Mouse (Mus musculus) neural tube, embryonic 15.5 days (tissue): ENCODE results near the gene Klf1. TPM values are rescaled to one million over a fixed set of nuclear protein-coding genes. Genes with fewer than 3 reads are reported as not detected.

ENCODE experiments used
- ATAC-seq: fragments of 200-750 bp; cut with Nextera tagmentation; 2 replicates; pipeline ENCODE4 v1.8.0; 2017; ENCODE audit warnings: mild to moderate bottlenecking, moderate TSS enrichment, moderate library complexity; ENCODE audit not compliant: low FRiP score
- H3K27ac ChIP-seq: fragments of 300-500 bp; sonication (generic); replicated peaks from 2 replicates; pipeline ENCODE4 v1.5.1; 2015; ENCODE audit warnings: mild to moderate bottlenecking, inconsistent platforms
- H3K27me3 ChIP-seq: fragments of 300-500 bp; sonication (generic); replicated peaks from 2 replicates; pipeline ENCODE4 v1.6.1; 2015; ENCODE audit warnings: inconsistent platforms
- H3K36me3 ChIP-seq: fragments of 300-500 bp; sonication (generic); 2 replicates; pipeline ENCODE4 v1.6.1; 2015; ENCODE audit warnings: inconsistent platforms
- H3K4me1 ChIP-seq: fragments of 300-500 bp; sonication (generic); 2 replicates; pipeline ENCODE4 v1.6.1; 2015; ENCODE audit warnings: inconsistent platforms
- H3K4me2 ChIP-seq: fragments of 300-500 bp; sonication (generic); 2 replicates; pipeline ENCODE4 v1.6.1; 2015; ENCODE audit warnings: inconsistent platforms, mild to moderate bottlenecking, moderate library complexity
- H3K4me3 ChIP-seq: fragments of 300-500 bp; sonication (generic); replicated peaks from 2 replicates; pipeline ENCODE4 v1.5.1; 2015; ENCODE audit warnings: mild to moderate bottlenecking, inconsistent platforms
- H3K9ac ChIP-seq: fragments of 300-500 bp; sonication (generic); replicated peaks from 2 replicates; pipeline ENCODE4 v1.6.1; 2015; ENCODE audit warnings: mild to moderate bottlenecking, inconsistent platforms
- H3K9me3 ChIP-seq: fragments of 300-500 bp; sonication (generic); replicated peaks from 2 replicates; pipeline ENCODE4 v1.6.1; 2016; ENCODE audit warnings: inconsistent platforms
- WGBS: fragments of 180-500 bp; shearing (Covaris S2); methylation state at CpG from one replicate; pipeline ENCODE4 v1.1.7; 2015; ENCODE audit warnings: mixed read lengths; 5-methylcytosine and 5-hydroxymethylcytosine counted together
- polyA plus RNA-seq: library from polyadenylated mRNA; unstranded; fragments of >200 nt; fragmentation: Nextera tagmentation; extraction: Ambion mirVana; gene quantifications from 2 replicates; pipeline ENCODE4 v1.2.1, GENCODE M21; 2015

Gene Klf1
- polyA plus RNA-seq, 1 experiment from 2014 or later: 0.49 TPM

DNA sequence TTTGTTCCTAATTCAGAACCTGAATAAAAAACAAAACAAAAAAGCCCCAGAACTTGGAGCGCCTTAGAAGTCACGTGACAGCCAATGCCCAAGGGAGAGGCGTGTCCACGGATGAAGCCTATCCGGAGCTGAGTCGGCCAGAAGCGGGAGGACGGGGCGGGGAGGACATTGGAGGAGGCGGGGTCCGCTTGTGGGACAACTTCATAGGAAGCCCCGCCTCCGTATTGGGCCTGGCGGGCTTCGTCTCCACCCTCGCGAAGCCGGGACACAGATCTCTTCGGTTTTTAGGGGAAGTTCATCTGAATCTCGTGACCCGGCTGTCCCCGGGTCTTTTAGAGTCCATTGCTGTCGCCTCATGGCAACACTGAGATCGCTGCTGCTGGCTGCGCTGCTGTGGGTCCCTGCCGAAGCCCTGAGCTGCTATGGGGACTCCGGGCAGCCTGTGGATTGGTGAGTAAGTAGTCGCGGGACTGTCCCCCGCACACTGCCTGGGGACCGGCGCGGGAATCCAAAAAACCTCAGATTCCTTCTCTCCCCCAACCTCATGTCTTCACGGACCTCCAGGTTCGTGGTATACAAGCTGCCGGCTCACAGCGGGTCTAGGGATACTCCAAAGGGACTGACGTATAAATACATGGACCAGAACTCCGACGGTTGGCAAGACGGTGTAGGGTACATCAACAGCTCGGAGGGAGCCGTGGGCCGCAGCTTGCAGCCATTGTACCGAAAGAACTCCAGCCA is 6.9 kb downstream of the Klf1 start, which contains the start of gene Dnase2a:
Dnase2a (plus strand) TSS at position 140 of the 741 bp plus-strand sequence.
- Histone ChIP-seq H3K4me1 (peaks cover 19% of the 10 kb centered on the region), H3K27ac (no peak within 1 kb of the TSS), H3K27me3 (peaks cover 24% of the 10 kb centered on the region), H3K4me3 (peak within 1 kb of the TSS; percentile 40), H3K36me3 (peaks cover 41% of the 10 kb centered on the region), H3K4me2 (peak within 1 kb of the TSS; percentile 62), H3K9me3 (no peaks in the 10 kb centered on the region), H3K9ac (peak within 1 kb of the TSS; percentile 49)
- WGBS: 1% methylated on average over 45 of the region's 45 CpGs
- ATAC-seq: peak; percentile 77

DNA sequence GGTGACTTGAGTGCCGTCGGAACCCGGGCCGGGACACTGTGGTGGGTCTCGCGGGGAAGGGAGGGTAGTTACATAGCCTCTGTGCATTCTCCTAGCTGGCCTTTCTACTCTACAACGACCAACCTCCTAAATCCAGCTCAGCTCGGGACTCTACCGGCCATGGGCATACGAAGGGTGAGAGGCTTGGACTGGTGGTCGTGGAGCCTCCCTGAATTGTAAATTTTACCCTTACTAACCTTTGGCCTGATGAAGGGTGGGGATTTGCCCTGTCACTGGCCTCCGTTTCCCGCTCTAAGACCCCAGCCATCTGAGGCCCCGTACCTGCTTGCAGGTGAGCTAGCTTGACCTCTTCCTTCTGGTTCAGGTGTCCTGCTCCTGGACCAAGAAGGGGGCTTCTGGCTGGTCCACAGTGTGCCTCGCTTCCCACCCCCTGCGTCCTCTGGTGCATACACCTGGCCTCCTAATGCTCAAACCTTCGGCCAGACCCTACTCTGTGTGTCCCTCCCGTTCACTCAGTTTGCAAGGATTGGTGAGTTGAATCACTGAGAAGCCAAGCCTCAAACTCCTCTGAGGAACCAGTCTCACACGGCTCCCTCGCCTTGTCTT is 7.5 kb downstream of the Klf1 start:
- H3K4me2 ChIP-seq: peak overlapping the region; percentile 62
- peaks cover 22% of the 10 kb centered on the region for H3K27me3 ChIP-seq
- 51% methylated on average over 20 of the region's 20 CpGs for WGBS
- no peak overlapping the region for H3K27ac ChIP-seq
- peaks cover 45% of the 10 kb centered on the region for H3K36me3 ChIP-seq
- H3K9ac ChIP-seq: peak overlapping the region; percentile 49
- peak; percentile 22; the same call in 1 of the 2 replicates for ATAC-seq
- peak overlapping the region; percentile 40 for H3K4me3 ChIP-seq
- H3K9me3 ChIP-seq: no peaks in the 10 kb centered on the region
- H3K4me1 ChIP-seq: peaks cover 18% of the 10 kb centered on the region

DNA sequence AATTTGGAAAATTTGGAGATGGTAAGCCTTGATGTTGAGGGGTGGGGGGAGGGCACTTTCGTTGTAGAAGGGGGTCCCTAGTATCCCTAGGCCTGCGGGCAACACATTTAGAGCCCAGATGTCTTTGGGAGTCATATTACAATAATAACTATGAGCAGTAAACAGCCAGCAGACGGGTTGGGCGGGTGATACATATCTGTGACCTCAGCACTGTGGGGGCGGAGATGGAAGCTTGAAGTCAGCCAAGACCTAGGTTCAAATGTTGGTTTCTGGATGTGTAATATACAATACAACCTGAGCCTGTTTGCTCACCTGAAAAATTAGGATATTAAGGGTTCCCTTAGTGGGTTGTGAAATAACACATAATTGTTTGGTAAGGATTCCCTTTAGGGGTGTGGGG is 8.2 kb downstream of the Klf1 start:
- H3K27me3 ChIP-seq: peaks cover 23% of the 10 kb centered on the region
- no peak for ATAC-seq
- H3K4me1 ChIP-seq: peaks cover 18% of the 10 kb centered on the region
- H3K4me3 ChIP-seq: no peak overlapping the region
- 90% methylated on average over 5 of the region's 5 CpGs for WGBS
- no peaks in the 10 kb centered on the region for H3K9me3 ChIP-seq
- H3K9ac ChIP-seq: no peak overlapping the region
- H3K27ac ChIP-seq: no peak overlapping the region
- no peak overlapping the region for H3K4me2 ChIP-seq
- H3K36me3 ChIP-seq: peaks cover 51% of the 10 kb centered on the region

DNA sequence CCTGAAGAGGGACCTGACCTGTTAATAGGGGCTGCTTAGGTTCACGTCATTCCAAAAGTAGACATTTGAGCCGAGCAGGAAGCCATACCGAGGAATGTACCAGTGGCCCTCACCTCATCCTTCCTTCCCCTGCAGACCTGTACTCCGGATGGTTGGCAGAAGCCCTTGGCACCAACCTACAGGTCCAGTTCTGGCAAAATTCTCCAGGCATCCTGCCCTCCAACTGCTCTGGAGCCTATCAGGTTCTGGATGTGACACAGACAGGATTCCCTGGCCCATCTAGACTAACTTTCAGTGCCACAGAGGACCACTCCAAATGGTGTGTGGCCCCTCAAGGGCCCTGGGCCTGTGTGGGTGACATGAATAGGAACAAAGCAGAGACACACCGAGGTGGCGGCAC is 8.8 kb downstream of the Klf1 start:
- WGBS: 93% methylated on average over 6 of the region's 6 CpGs
- Histone ChIP-seq H3K27me3 (peaks cover 27% of the 10 kb centered on the region), H3K4me2 (no peak overlapping the region), H3K9me3 (no peaks in the 10 kb centered on the region), H3K4me3 (no peak overlapping the region), H3K9ac (no peak overlapping the region), H3K4me1 (peaks cover 18% of the 10 kb centered on the region), H3K27ac (no peak overlapping the region), H3K36me3 (peaks cover 57% of the 10 kb centered on the region)
- ATAC-seq: no peak

DNA sequence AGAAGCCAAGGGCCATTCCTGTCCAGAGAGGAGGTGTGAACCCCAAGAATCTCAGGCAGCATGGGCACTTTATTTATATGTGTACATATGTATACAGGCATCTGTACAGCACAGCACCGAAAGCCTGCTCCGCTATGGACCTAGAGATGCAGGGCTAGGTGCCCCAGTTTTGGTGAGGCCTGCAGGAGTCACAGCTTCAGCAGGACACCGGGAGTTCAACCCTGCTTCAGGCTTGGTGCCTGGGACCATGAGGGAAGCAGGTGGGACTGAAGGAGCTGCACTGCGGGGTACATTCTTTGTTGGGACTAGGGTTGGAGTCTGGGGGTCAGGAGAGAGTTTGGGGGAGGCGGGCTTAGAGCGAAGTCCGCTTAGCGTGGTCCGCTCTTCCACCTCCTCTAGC is 10.1 kb downstream of the Klf1 start:
- Histone ChIP-seq H3K27ac (no peak overlapping the region), H3K9ac (no peak overlapping the region), H3K36me3 (peaks cover 70% of the 10 kb centered on the region), H3K4me3 (no peak overlapping the region), H3K9me3 (no peaks in the 10 kb centered on the region), H3K4me2 (no peak overlapping the region), H3K4me1 (peaks cover 18% of the 10 kb centered on the region), H3K27me3 (peaks cover 40% of the 10 kb centered on the region)
- 82% methylated on average over 9 of the region's 9 CpGs for WGBS
- ATAC-seq: no peak

DNA sequence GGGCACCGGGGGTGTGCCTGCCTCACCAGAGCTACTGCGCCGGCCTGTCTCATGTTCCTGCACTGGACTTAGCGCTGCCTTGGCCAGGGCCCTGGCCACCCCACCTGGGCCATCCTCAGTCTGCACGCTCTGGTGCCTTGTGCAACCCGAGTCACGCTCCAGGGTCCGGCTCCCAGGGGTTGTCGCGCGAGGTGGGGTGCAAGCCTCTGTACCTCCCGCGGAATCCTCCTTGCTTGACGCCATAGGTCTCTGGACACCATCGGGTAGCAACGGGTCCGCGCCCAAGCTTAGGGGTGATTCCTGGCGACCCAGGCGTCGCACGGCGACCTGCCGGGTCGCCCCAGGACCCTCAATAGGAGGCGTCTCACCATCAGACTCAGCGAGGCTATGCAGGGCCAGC is 10.7 kb downstream of the Klf1 start:
- H3K9ac ChIP-seq: no peak overlapping the region
- H3K9me3 ChIP-seq: no peaks in the 10 kb centered on the region
- 23% methylated on average over 27 of the region's 27 CpGs for WGBS
- H3K4me3 ChIP-seq: no peak overlapping the region; the same call in 1 of the 2 replicates
- ATAC-seq: no peak
- H3K4me1 ChIP-seq: peaks cover 18% of the 10 kb centered on the region
- no peak overlapping the region for H3K4me2 ChIP-seq
- H3K27me3 ChIP-seq: peaks cover 42% of the 10 kb centered on the region
- peaks cover 75% of the 10 kb centered on the region for H3K36me3 ChIP-seq
- no peak overlapping the region for H3K27ac ChIP-seq

DNA sequence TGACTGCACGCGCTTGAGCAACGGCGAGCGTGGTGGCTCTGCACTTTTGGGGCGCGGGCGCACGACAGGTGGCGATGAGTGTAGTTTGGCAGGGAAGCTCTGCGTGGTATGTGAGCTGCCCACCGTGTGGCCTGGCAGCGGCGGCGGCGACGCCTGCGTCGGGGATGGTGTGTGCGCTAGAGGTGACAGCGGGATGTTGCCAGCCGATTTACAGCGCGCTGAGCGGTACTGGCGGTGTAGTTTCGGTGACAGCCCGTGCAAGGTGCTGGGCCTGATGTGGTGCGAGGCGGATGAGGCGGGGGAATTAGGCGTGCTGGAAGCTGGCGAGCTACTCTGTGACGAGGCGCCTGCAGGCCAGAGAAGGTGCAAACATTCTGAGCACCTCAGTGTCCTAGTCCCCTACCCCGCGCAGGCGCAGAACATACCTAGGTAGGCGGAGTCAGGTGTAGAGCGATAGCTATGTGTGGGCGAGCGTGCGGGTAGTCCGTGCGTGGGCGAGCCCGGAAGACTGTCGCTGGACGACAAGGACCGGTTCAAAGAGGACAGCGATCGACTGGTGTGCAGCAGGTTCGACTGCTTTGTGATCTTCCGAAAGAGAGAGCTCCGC is 11.3 kb downstream of the Klf1 start:
- H3K27me3 ChIP-seq: peaks cover 46% of the 10 kb centered on the region
- ATAC-seq: no peak
- H3K27ac ChIP-seq: no peak overlapping the region
- H3K9ac ChIP-seq: no peak overlapping the region
- WGBS: 4% methylated on average over 51 of the region's 55 CpGs
- peak overlapping the region; percentile 24 for H3K4me3 ChIP-seq
- H3K36me3 ChIP-seq: peaks cover 81% of the 10 kb centered on the region
- H3K9me3 ChIP-seq: no peaks in the 10 kb centered on the region
- peaks cover 18% of the 10 kb centered on the region for H3K4me1 ChIP-seq
- H3K4me2 ChIP-seq: peak overlapping the region; percentile 51

DNA sequence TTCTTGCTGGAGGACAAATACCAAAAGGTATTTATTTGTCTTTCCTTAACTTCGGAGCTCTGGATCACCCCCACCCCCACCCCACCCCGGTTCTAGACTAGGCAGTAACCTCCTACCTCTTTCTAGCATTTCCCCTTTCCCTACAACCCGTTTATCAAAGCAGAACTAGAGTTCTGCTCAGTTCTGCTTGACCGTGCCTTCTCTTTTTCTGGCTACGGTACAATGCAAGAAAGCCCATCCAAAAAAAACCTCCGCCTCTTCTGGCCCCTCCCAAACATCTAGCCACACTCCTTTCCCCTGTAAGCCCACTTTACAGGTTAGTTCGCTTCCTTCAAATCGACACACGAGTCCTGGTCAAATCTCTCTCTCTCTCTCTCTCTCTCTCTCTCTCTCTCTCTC is 11.8 kb downstream of the Klf1 start:
- Histone ChIP-seq H3K9ac (no peak overlapping the region), H3K9me3 (no peaks in the 10 kb centered on the region), H3K36me3 (peaks cover 86% of the 10 kb centered on the region), H3K27me3 (peaks cover 47% of the 10 kb centered on the region), H3K4me3 (peak overlapping the region; percentile 24; the same call in 1 of the 2 replicates), H3K4me1 (peaks cover 13% of the 10 kb centered on the region), H3K27ac (no peak overlapping the region), H3K4me2 (peak overlapping the region; percentile 51)
- 17% methylated on average over 9 of the region's 9 CpGs for WGBS
- no peak for ATAC-seq

DNA sequence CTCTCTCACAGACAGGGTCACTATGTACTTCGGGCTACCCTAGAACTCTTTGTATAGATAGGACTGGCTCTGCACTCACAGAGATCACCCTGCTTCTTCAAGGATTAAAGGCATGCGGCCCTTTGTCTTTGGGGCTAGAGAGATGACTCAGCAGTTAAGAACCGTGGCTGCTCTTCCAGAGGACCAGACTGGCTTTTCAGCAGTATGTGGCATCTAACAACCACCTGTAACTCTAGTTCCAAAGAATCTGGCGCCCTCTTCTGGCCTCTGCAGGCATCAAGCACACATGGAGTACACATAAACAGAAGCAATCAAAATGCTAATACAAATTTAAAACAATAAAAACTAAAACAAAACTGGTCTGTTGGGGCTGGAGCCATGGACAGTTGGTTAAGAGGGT is 12.2 kb downstream of the Klf1 start:
- Histone ChIP-seq H3K9ac (no peak overlapping the region), H3K27ac (no peak overlapping the region), H3K4me2 (no peak overlapping the region), H3K27me3 (peaks cover 47% of the 10 kb centered on the region), H3K4me3 (no peak overlapping the region), H3K4me1 (peaks cover 9% of the 10 kb centered on the region), H3K36me3 (peaks cover 91% of the 10 kb centered on the region), H3K9me3 (no peaks in the 10 kb centered on the region)
- 43% methylated on average over 4 of the region's 4 CpGs for WGBS
- ATAC-seq: no peak

DNA sequence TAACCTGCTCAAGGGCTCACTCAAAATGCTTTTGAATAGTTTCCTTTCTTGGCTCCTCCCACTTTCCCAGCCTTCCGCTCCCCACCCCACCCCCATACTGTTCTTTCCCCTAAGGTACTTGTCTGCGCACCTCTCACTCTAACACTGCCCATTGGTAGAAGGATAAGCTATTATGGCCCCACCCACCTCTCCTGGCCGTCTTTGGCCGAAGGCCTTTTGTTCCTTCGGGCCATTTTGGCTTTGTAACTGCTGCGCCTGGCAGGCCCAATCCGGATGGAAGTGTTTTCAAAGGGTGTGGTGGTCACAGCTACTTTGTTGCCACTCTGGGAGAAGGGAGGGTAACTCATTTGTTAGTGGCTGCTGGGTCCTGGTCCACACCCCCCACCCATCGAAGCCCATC is 13.5 kb downstream of the Klf1 start:
- no peak overlapping the region for H3K9ac ChIP-seq
- H3K27ac ChIP-seq: no peak overlapping the region
- peaks cover 95% of the 10 kb centered on the region for H3K36me3 ChIP-seq
- no peaks in the 10 kb centered on the region for H3K9me3 ChIP-seq
- peaks cover 46% of the 10 kb centered on the region for H3K27me3 ChIP-seq
- H3K4me1 ChIP-seq: peaks cover 6% of the 10 kb centered on the region; the same call in 1 of the 2 replicates
- ATAC-seq: no peak
- no peak overlapping the region for H3K4me3 ChIP-seq
- H3K4me2 ChIP-seq: no peak overlapping the region
- WGBS: 86% methylated on average over 8 of the region's 8 CpGs

DNA sequence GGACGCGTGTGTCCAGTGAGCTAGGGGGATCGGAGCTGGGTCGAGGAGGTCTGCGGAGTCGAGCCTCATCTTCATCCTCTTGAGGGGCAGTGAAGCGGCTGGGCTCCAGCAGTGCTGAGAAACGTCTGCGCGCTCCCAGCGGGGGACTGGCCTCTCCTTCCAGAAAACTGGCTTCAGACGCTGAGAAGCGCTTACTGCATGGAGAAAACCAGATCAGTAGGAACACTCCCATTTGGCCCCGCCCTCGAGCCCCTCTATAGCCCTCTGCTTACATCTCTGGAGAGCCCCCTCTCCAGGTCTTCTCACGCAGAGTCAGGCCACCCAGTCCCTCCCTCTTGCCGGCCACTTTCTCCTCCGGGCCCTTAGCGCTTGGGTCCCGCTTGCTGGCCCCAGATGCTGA is 16.1 kb downstream of the Klf1 start:
- Histone ChIP-seq H3K4me1 (peaks cover 5% of the 10 kb centered on the region; the same call in 1 of the 2 replicates), H3K9ac (no peak overlapping the region), H3K4me2 (no peak overlapping the region), H3K27ac (no peak overlapping the region), H3K4me3 (no peak overlapping the region), H3K36me3 (peaks cover 95% of the 10 kb centered on the region), H3K9me3 (no peaks in the 10 kb centered on the region), H3K27me3 (peaks cover 41% of the 10 kb centered on the region)
- WGBS: 28% methylated on average over 20 of the region's 20 CpGs
- ATAC-seq: no peak

DNA sequence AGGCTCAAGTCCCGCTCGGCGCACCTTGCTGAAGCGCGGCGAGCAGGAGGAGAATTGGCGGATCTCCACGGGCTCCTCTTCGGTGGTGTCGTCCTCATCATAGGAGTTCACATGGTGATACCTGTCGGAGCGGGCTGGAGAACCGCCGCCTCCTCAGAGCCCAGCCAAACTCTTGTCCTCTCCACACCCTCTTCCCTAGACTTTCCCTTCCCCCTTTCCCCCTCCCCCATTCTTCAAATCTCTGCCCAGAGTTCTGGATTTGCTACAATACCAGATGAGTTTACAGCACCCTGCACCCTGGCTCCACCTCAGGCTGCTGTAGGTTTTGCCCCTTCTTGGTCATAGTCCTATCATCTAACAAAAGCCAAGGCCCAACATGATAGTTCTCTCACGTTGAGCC is 16.9 kb downstream of the Klf1 start:
- no peaks in the 10 kb centered on the region for H3K4me1 ChIP-seq
- no peak overlapping the region for H3K9ac ChIP-seq
- H3K4me3 ChIP-seq: no peak overlapping the region
- 92% methylated on average over 15 of the region's 15 CpGs for WGBS
- H3K27me3 ChIP-seq: peaks cover 37% of the 10 kb centered on the region
- no peaks in the 10 kb centered on the region for H3K9me3 ChIP-seq
- no peak for ATAC-seq
- no peak overlapping the region for H3K4me2 ChIP-seq
- peaks cover 92% of the 10 kb centered on the region for H3K36me3 ChIP-seq
- no peak overlapping the region for H3K27ac ChIP-seq
